14 mouse cellular contexts compared by ENCODE assay signal in the genomic region with DNA sequence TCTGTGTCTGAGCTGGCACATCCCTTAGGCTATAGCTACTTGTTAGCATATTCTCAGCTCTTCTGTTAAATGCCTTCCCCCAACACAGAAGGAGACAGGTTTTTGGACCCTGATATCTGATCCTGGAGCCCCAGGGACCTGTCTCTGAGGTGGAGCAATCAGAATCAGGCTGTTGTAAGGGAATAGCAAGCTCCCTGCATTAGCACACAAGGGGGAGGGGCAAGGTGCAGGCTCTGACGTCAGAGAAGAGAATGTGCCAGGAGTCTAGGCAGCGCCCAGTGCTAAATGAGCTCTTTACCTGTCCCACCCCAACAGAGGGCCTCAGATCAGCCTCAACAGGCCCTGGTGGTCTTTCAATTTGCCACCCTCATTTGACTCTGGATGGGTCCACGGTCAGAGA. TPM values are rescaled to one million over a fixed set of nuclear protein-coding genes. Genes with fewer than 3 reads are reported as not detected.
DNase-seq lines count a peak whose midpoint lies in the region; ATAC-seq and TF ChIP-seq lines count a peak whose summit lies in the region.
"Had no signal": no experiment of that assay in that cellular context is flagged by ENCODE, and none has a peak within 500 bp of the region (broad histone marks: within the 10 kb centered on the region; RNA-seq: fewer than 3 reads in every experiment).

No protein-coding gene starts in this region.

- TF ChIP-seq CTCF in midbrain, postnatal 0 days (IDR thresholded peaks at IDR 0.05) = no peak

- ATAC-seq in kidney, embryonic 16.5 days (ENCODE audit: low FRiP score, low TSS enrichment) = no peak
- peak; percentile 69 for ATAC-seq in midbrain, postnatal 0 days (ENCODE audit: low FRiP score)
- no peak for ATAC-seq in liver, embryonic 11.5 days (replicated peaks; ENCODE audit: low FRiP score)
- ATAC-seq: activated CD4-positive, CD25-positive, alpha-beta regulatory T cell, adult 4 months; liver, embryonic 12.5 days had no signal

- H3K4me3 ChIP-seq in kidney, embryonic 16.5 days (ENCODE audit: low read length) = no peak overlapping the region
- no peak overlapping the region for H3K4me3 ChIP-seq in midbrain, postnatal 0 days (ENCODE audit: low read depth, low read length)
- no peak overlapping the region for H3K4me3 ChIP-seq in liver, embryonic 11.5 days (ENCODE audit: low read depth, low read length)
- H3K4me3 ChIP-seq: liver, embryonic 12.5 days had no signal

- H3K27me3 ChIP-seq in kidney, embryonic 16.5 days (ENCODE audit: insufficient read depth, low read length) = no peaks in the 10 kb centered on the region
- no peaks in the 10 kb centered on the region for H3K27me3 ChIP-seq in midbrain, postnatal 0 days (ENCODE audit: insufficient read depth, low read length)
- 0 out of 2 replicates have a peak, but pooled peaks cover 11% of the 10 kb centered on the region for H3K27me3 ChIP-seq in liver, embryonic 11.5 days (replicated peaks; ENCODE audit: control insufficient read depth, insufficient read depth, low read length)

- peak; percentile 5 for DNase-seq in cerebellum, adult 9-11 months
- DNase-seq in cerebellum, adult 18-20 months = no peak
- peak; percentile 31 for DNase-seq in lung, postnatal 10 days
- DNase-seq in lung, postnatal 14 days = no peak
- peak; percentile 64 for DNase-seq in midbrain, postnatal 0 days (ENCODE audit: low spot score)
- no peak for DNase-seq in liver, embryonic 11.5 days (ENCODE audit: low spot score)
- DNase-seq in right cerebral cortex, adult 2 months (ENCODE audit: low spot score in 2 of 2) = no peak
- DNase-seq: heart, adult 11 months had no signal

- H3K27ac ChIP-seq in kidney, embryonic 16.5 days (ENCODE audit: low read length) = peak overlapping the region; percentile 57
- peak overlapping the region; percentile 65 for H3K27ac ChIP-seq in midbrain, postnatal 0 days (ENCODE audit: low read depth, low read length)
- no peak overlapping the region for H3K27ac ChIP-seq in liver, embryonic 11.5 days (ENCODE audit: low read depth, low read length)
- H3K27ac ChIP-seq: liver, embryonic 12.5 days had no signal

- H3K9ac ChIP-seq in kidney, embryonic 16.5 days (replicated peaks; ENCODE audit: low read length) = no peak overlapping the region; the same call in 1 of the 2 replicates
- H3K9ac ChIP-seq in midbrain, postnatal 0 days (replicated peaks; ENCODE audit: low read length, poor library complexity, severe bottlenecking) = 0 out of 2 replicates have a peak overlapping the region, but pooled peaks have one; percentile 13
- no peak overlapping the region for H3K9ac ChIP-seq in liver, embryonic 11.5 days (ENCODE audit: low read depth, low read length)
- H3K9ac ChIP-seq: liver, embryonic 12.5 days had no signal

- no peaks in the 10 kb centered on the region for H3K9me3 ChIP-seq in kidney, embryonic 16.5 days (ENCODE audit: low read length)
- H3K9me3 ChIP-seq in midbrain, postnatal 0 days (ENCODE audit: low read length) = no peaks in the 10 kb centered on the region
- no peaks in the 10 kb centered on the region for H3K9me3 ChIP-seq in liver, embryonic 11.5 days (ENCODE audit: control insufficient read depth, low read length)
- H3K9me3 ChIP-seq: liver, embryonic 12.5 days had no signal

- peaks cover 66% of the 10 kb centered on the region for H3K4me1 ChIP-seq in kidney, embryonic 16.5 days (ENCODE audit: insufficient read depth, low read length)
- H3K4me1 ChIP-seq in midbrain, postnatal 0 days (ENCODE audit: insufficient read depth, low read length) = peaks cover 42% of the 10 kb centered on the region
- H3K4me1 ChIP-seq in liver, embryonic 11.5 days (replicated peaks; ENCODE audit: control insufficient read depth, insufficient read depth, low read length) = peaks cover 31% of the 10 kb centered on the region

- H3K36me3 ChIP-seq in kidney, embryonic 16.5 days (ENCODE audit: insufficient read depth, low read length) = no peaks in the 10 kb centered on the region
- no peaks in the 10 kb centered on the region for H3K36me3 ChIP-seq in midbrain, postnatal 0 days (ENCODE audit: insufficient read depth, low read length)
- no peaks in the 10 kb centered on the region for H3K36me3 ChIP-seq in liver, embryonic 11.5 days (ENCODE audit: control insufficient read depth, insufficient read depth, low read length)
- H3K36me3 ChIP-seq: liver, embryonic 12.5 days had no signal

- no peak overlapping the region for H3K4me2 ChIP-seq in kidney, embryonic 16.5 days (replicated peaks; ENCODE audit: low read depth, low read length)
- H3K4me2 ChIP-seq in midbrain, postnatal 0 days (ENCODE audit: low read depth, low read length, poor library complexity, severe bottlenecking) = no peak overlapping the region
- no peak overlapping the region for H3K4me2 ChIP-seq in liver, embryonic 11.5 days
- H3K4me2 ChIP-seq: liver, embryonic 12.5 days had no signal

- 42% methylated on average over 3 of the region's 3 CpGs for WGBS in kidney, embryonic 16.5 days
- WGBS in midbrain, postnatal 0 days = 33% methylated on average over 3 of the region's 3 CpGs
- 59% methylated on average over 3 of the region's 3 CpGs for WGBS in liver, embryonic 11.5 days

RNA-seq across cellular contexts. Expression of gene Sema3f, which starts 16.8 kb away (rescaled TPM):
- 20.9 and 25.7 TPM in 2 replicates for polyA plus RNA-seq in kidney, embryonic 16.5 days (2015; fragmentation: Nextera tagmentation; extraction: Ambion mirVana)
- total RNA-seq in midbrain, postnatal 0 days (2014; rRNA removed) = 115 and 120 TPM in 2 replicates
- polyA plus RNA-seq in midbrain, postnatal 0 days (2015; fragmentation: Nextera tagmentation; extraction: Ambion mirVana) = 13.5 and 14.1 TPM in 2 replicates
- polyA plus RNA-seq in liver, embryonic 11.5 days (2014; fragmentation: Nextera tagmentation; extraction: Ambion mirVana) = 5.9 and 6.2 TPM in 2 replicates
- total RNA-seq: megakaryocyte, adult 5-6 weeks had no signal
- polyA plus RNA-seq: activated CD4-positive, CD25-positive, alpha-beta regulatory T cell, adult 4 months had no signal

RNA-seq across cellular contexts. Expression of gene Rbm5, which starts 43.8 kb away (rescaled TPM):
- polyA plus RNA-seq in kidney, embryonic 16.5 days (2015; fragmentation: Nextera tagmentation; extraction: Ambion mirVana) = 203 and 214 TPM in 2 replicates
- total RNA-seq in midbrain, postnatal 0 days (2014; rRNA removed) = 142 and 145 TPM in 2 replicates
- polyA plus RNA-seq in midbrain, postnatal 0 days (2015; fragmentation: Nextera tagmentation; extraction: Ambion mirVana) = 159 and 160 TPM in 2 replicates
- polyA plus RNA-seq in liver, embryonic 11.5 days (2014; fragmentation: Nextera tagmentation; extraction: Ambion mirVana) = 115 and 123 TPM in 2 replicates

RNA-seq across cellular contexts. Expression of gene Gnat1, which starts 47.5 kb away (rescaled TPM):
- polyA plus RNA-seq in kidney, embryonic 16.5 days (2015; fragmentation: Nextera tagmentation; extraction: Ambion mirVana) = 2.8 and 3.0 TPM in 2 replicates
- total RNA-seq in midbrain, postnatal 0 days (2014; rRNA removed) = 0.52 and 0.55 TPM in 2 replicates
- 2.3 and 2.6 TPM in 2 replicates for polyA plus RNA-seq in midbrain, postnatal 0 days (2015; fragmentation: Nextera tagmentation; extraction: Ambion mirVana)
- 4.7 and 5.0 TPM in 2 replicates for polyA plus RNA-seq in liver, embryonic 11.5 days (2014; fragmentation: Nextera tagmentation; extraction: Ambion mirVana)
- total RNA-seq: common myeloid progenitor, adult 5-6 weeks; hematopoietic stem cell, adult 5-6 weeks; megakaryocyte, adult 5-6 weeks had no signal

RNA-seq across cellular contexts. Expression of gene Slc38a3, which starts 57.7 kb away (rescaled TPM):
- 12.4 and 12.9 TPM in 2 replicates for polyA plus RNA-seq in kidney, embryonic 16.5 days (2015; fragmentation: Nextera tagmentation; extraction: Ambion mirVana)
- total RNA-seq in midbrain, postnatal 0 days (2014; rRNA removed) = 70.0 and 94.5 TPM in 2 replicates
- 37.6 and 44.6 TPM in 2 replicates for polyA plus RNA-seq in midbrain, postnatal 0 days (2015; fragmentation: Nextera tagmentation; extraction: Ambion mirVana)
- polyA plus RNA-seq in liver, embryonic 11.5 days (2014; fragmentation: Nextera tagmentation; extraction: Ambion mirVana) = 3.9 and 4.0 TPM in 2 replicates
- total RNA-seq: common myeloid progenitor, adult 5-6 weeks; hematopoietic stem cell, adult 5-6 weeks; megakaryocyte, adult 5-6 weeks had no signal
- polyA plus RNA-seq: activated CD4-positive, CD25-positive, alpha-beta regulatory T cell, adult 4 months had no signal

Comparison
In these comparisons a context has a peak if more than half of its experiments do, and no peak if none do; other contexts are left out.
1. DNase-seq: peak in cerebellum, adult 9-11 months (single experiment), lung, postnatal 10 days (single experiment) and midbrain, postnatal 0 days (single experiment); none in cerebellum, adult 18-20 months (0 of 2), lung, postnatal 14 days (single experiment), liver, embryonic 11.5 days (single experiment) and right cerebral cortex, adult 2 months (0 of 2).